Mouse (Mus musculus) midbrain, embryonic 13.5 days (tissue): ENCODE measurements around the gene Krtap1-3. TPM values are rescaled to one million over a fixed set of nuclear protein-coding genes. Genes with fewer than 3 reads are reported as not detected.
"Not testable (repeated sequence)": the region's sequence is repeated elsewhere in the genome, so short reads cannot be mapped to it uniquely, and the experiment has no call there.

Experiments
- ATAC-seq: fragments of 200-750 bp; cut with Nextera tagmentation; 2 replicates; pipeline ENCODE4 v1.8.0; 2017; ENCODE audit warnings: mild to moderate bottlenecking, moderate TSS enrichment, moderate library complexity
- H3K27ac ChIP-seq: fragments of 300-500 bp; sonication (generic); 2 replicates; pipeline ENCODE4 v1.5.1; 2015; ENCODE audit warnings: inconsistent platforms, mild to moderate bottlenecking, moderate library complexity
- H3K27me3 ChIP-seq: fragments of 300-500 bp; sonication (generic); 2 replicates; pipeline ENCODE4 v1.6.1; 2015; ENCODE audit warnings: mild to moderate bottlenecking, inconsistent platforms
- H3K36me3 ChIP-seq: fragments of 300-500 bp; sonication (generic); 2 replicates; pipeline ENCODE4 v1.6.1; 2015; ENCODE audit warnings: mild to moderate bottlenecking, inconsistent platforms
- H3K4me1 ChIP-seq: fragments of 300-500 bp; sonication (generic); replicated peaks from 2 replicates; pipeline ENCODE4 v1.6.1; 2015; ENCODE audit warnings: inconsistent platforms
- H3K4me2 ChIP-seq: fragments of 300-500 bp; sonication (generic); replicated peaks from 2 replicates; pipeline ENCODE4 v1.6.1; 2015; ENCODE audit warnings: moderate library complexity, mild to moderate bottlenecking, inconsistent platforms
- H3K4me3 ChIP-seq: fragments of 300-500 bp; sonication (generic); replicated peaks from 2 replicates; pipeline ENCODE4 v1.5.1; 2015; ENCODE audit warnings: mild to moderate bottlenecking, inconsistent platforms
- H3K9ac ChIP-seq: fragments of 300-500 bp; sonication (generic); replicated peaks from 2 replicates; pipeline ENCODE4 v1.6.1; 2015; ENCODE audit warnings: mild to moderate bottlenecking, inconsistent platforms
- H3K9me3 ChIP-seq: fragments of 300-500 bp; sonication (generic); 2 replicates; pipeline ENCODE4 v1.6.1; 2016; ENCODE audit warnings: mild to moderate bottlenecking, inconsistent platforms
- WGBS: fragments of 180-500 bp; shearing (Covaris S2); methylation state at CpG from one replicate; pipeline ENCODE4 v1.1.7; 2015; 5-methylcytosine and 5-hydroxymethylcytosine counted together
- polyA plus RNA-seq: library from polyadenylated mRNA; unstranded; fragments of >200 nt; fragmentation: Nextera tagmentation; extraction: Ambion mirVana; gene quantifications from 2 replicates; pipeline ENCODE4 v1.2.1, GENCODE M21; 2015

The Krtap1-3 gene
- polyA plus RNA-seq, 1 experiment from 2014 or later: not detected

DNA sequence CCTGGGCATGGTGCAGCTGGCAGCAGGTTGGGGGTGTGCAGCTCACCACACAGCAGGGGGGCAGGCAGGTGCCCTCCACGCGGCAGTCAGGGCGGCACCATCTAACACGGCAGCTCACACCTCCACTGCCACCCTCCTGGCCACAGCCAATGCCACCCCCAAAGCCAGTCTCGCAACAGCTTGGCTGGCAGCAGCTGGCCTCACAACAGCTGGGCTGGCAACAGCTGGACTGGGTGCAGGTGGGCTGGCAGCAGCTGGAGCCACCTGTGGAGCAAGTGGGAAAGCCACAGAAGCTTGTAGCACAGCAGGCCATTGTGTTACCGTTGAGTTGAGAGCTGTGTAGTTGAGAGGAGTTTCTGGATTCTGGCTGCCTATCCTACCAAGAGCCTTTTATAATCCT is 6.6 kb upstream of the Krtap1-3 start, which contains the start of gene Krtap9-3:
Gene Krtap9-3, minus strand, starts transcription at position 364 of the 400 bp plus-strand sequence.
- H3K9me3 ChIP-seq, H3K4me3 ChIP-seq, ATAC-seq, H3K27me3 ChIP-seq, H3K27ac ChIP-seq, H3K4me1 ChIP-seq, H3K36me3 ChIP-seq, H3K9ac ChIP-seq, H3K4me2 ChIP-seq: not testable (repeated sequence)
- 86% methylated on average over 6 of the region's 6 CpGs for whole genome bisulfite sequencing

DNA sequence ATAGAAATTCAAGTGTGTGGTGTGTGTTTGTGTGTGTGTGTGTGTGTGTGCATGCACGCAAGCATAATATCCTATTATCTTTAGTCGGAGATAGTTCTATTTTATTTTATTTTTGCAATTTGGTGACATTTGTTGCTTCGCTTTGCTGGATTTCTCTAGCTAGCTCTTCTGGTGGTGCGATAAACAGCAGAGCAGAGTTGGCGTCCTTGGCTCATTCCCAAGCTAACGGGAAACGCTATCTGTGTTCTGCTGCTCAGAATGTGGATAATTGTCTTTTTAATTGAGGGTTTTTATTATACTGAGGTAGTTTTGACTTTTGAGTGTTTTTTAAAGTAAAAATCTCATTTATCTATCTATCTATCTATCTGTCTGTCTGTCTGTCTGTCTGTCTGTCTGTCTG is 6.0 kb downstream of the Krtap1-3 start:
- H3K4me3 ChIP-seq: no peak overlapping the region
- H3K4me1 ChIP-seq: no peaks in the 10 kb centered on the region
- no peak for ATAC-seq
- H3K4me2 ChIP-seq: no peak overlapping the region
- WGBS: 91% methylated on average over 7 of the region's 7 CpGs
- H3K36me3 ChIP-seq: no peaks in the 10 kb centered on the region
- H3K27me3 ChIP-seq: no peaks in the 10 kb centered on the region
- no peak overlapping the region for H3K27ac ChIP-seq
- H3K9me3 ChIP-seq: no peaks in the 10 kb centered on the region
- H3K9ac ChIP-seq: no peak overlapping the region

DNA sequence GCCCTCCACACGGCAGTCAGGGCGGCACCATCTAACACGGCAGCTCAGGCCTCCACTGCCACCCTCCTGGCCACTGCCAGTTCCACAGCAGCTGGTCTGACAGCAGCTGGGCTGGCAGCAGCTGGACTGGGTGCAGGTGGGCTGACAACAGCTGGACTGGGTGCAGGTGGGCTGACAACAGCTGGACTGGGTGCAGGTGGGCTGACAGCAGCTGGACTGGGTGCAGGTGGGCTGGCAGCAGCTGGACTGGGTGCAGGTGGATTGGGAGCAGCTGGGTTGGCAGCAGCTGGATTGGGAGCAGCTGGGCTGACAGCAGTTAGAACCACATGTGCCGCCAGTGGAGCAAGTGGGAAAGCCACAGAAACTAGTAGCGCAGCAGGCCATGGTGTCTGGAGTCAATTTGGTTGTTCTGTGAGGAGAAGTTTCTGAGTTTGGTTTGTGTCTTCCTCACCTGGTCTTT is 7.9 kb downstream of the Krtap1-3 start, which contains the start of gene Krtap1-4:
Gene Krtap1-4, minus strand, starts transcription at position 410 of the 460 bp plus-strand sequence.
- no peaks in the 10 kb centered on the region for H3K9me3 ChIP-seq
- WGBS: 86% methylated on average over 5 of the region's 5 CpGs
- no peaks in the 10 kb centered on the region for H3K36me3 ChIP-seq
- H3K9ac ChIP-seq: no peak within 1 kb of the TSS
- H3K4me3 ChIP-seq: no peak within 1 kb of the TSS
- no peak within 1 kb of the TSS for H3K4me2 ChIP-seq
- no peak for ATAC-seq
- no peaks in the 10 kb centered on the region for H3K27me3 ChIP-seq
- no peak within 1 kb of the TSS for H3K27ac ChIP-seq
- no peaks in the 10 kb centered on the region for H3K4me1 ChIP-seq

DNA sequence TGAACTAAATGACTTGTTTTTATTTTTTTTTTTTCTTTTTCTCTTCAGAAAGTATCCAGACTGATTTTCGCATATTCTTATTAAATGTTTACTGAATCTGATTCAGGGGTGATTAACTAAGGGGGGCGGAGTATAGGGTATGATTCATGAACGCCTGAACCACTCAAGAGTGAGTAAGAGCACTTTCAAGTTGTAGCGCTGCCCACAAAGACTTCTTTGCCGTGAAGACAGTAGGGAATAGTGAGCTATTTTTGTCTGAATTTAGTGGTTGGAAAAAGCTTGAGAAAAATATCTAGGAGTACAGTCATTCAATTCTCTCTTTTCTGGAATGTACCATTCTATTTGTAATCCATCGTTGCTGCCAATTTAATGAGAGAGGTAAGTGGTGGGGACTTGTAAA is 9.6 kb downstream of the Krtap1-3 start:
- Histone ChIP-seq H3K36me3 (no peaks in the 10 kb centered on the region), H3K9me3 (no peaks in the 10 kb centered on the region), H3K4me1 (no peaks in the 10 kb centered on the region), H3K27ac (no peak overlapping the region), H3K4me2 (no peak overlapping the region), H3K9ac (no peak overlapping the region), H3K27me3 (no peaks in the 10 kb centered on the region), H3K4me3 (no peak overlapping the region)
- ATAC-seq: no peak
- WGBS: 88% methylated on average over 6 of the region's 6 CpGs

DNA sequence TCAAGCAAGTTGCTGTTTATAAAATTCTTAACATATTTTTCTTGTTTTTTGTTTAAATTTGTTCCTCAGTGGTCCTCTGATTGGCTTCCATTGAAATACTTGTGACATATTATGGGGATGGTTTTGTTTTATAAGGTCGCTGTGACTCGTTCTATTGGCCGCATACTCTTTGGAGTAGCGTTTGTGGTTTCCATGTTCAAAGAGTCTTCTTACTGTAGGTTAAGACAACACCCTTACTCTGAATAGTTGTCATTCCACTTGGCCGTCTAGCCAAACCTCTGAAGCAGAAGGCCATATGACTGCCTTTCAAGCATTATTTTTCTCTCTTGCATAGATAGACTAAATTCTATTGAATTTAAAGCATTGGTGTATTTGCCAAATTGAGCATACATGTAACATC is 10.1 kb downstream of the Krtap1-3 start:
- no peak overlapping the region for H3K9ac ChIP-seq
- H3K27me3 ChIP-seq: no peaks in the 10 kb centered on the region
- H3K4me1 ChIP-seq: no peaks in the 10 kb centered on the region
- H3K4me3 ChIP-seq: no peak overlapping the region
- ATAC-seq: no peak
- H3K27ac ChIP-seq: no peak overlapping the region
- H3K36me3 ChIP-seq: no peaks in the 10 kb centered on the region
- H3K9me3 ChIP-seq: no peaks in the 10 kb centered on the region
- WGBS: 98% methylated on average over 5 of the region's 5 CpGs
- H3K4me2 ChIP-seq: no peak overlapping the region

DNA sequence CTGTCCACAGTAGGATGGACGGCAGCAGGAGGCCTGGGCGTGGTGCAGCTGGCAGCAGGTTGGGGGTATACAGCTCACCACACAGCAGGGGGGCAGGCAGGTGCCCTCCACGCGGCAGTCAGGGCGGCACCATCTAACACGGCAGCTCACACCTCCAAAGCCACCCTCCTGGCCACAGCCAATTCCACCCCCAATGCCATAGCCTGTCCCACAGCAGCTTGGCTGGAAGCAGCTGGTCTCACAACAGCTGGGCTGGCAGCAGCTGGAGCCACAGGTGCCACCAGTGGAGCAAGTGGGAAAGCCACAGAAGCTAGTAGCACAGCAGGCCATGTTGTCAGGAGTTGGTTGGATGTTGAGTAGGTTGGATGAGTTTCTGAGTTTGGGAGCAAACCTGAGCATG is 10.5 kb downstream of the Krtap1-3 start, which contains the start of gene Krtap1-5:
Gene Krtap1-5, minus strand, starts transcription at position 381 of the 400 bp plus-strand sequence.
- H3K4me2 ChIP-seq: no peak within 1 kb of the TSS
- H3K27ac ChIP-seq: no peak within 1 kb of the TSS
- no peak within 1 kb of the TSS for H3K4me3 ChIP-seq
- H3K27me3 ChIP-seq: no peaks in the 10 kb centered on the region
- ATAC-seq: no peak
- 89% methylated on average over 6 of the region's 6 CpGs for WGBS
- no peak within 1 kb of the TSS for H3K9ac ChIP-seq
- no peaks in the 10 kb centered on the region for H3K9me3 ChIP-seq
- H3K4me1 ChIP-seq: no peaks in the 10 kb centered on the region
- no peaks in the 10 kb centered on the region for H3K36me3 ChIP-seq

DNA sequence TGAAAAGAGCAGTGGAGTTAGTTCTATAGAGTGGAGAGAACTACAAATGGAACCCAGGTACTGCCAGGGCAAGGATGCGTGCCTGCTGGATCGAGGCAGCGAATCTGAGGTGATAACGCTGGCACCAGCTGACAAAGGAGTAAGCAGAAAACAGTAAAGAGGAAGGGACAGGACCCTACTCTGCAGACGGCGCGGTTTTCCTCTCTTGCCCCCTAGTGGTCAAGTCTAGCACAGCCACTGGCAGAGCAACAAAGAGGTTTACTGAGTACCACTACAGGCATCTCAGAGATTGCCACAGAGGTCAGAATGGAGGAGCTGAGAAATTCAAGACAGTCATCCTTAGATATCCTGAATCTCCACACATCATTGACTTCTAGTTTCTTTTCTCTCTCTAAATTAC is 17.0 kb downstream of the Krtap1-3 start:
- WGBS: 3% methylated on average over 7 of the region's 7 CpGs
- no peak overlapping the region; the same call in 1 of the 2 replicates for H3K4me3 ChIP-seq
- H3K9ac ChIP-seq: peak overlapping the region; percentile 34; the same call in 1 of the 2 replicates
- H3K4me1 ChIP-seq: no peaks in the 10 kb centered on the region
- peak; percentile 81 for ATAC-seq
- H3K27me3 ChIP-seq: no peaks in the 10 kb centered on the region
- H3K36me3 ChIP-seq: no peaks in the 10 kb centered on the region
- no peaks in the 10 kb centered on the region for H3K9me3 ChIP-seq
- no peak overlapping the region for H3K27ac ChIP-seq
- peak overlapping the region; percentile 44 for H3K4me2 ChIP-seq

DNA sequence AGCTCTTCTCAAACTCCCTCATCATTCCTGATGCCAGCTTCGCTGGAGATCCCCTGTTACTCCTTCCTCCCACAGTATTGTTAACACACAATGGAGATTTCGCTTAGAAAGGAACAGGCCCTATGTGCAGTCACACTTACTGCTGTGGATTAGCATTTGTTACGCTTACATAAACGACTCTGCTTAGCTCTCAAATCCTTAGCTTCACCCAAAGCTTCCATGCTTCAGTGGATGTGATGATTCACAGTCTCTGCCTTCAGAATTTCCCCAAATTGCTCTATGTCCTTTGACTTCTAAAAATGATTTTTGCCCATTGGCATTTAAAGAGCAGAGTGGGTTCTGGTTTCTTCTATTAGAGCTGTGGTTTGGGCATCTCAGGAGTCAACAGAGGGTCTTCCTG is 18.0 kb downstream of the Krtap1-3 start:
- Histone ChIP-seq H3K27me3 (no peaks in the 10 kb centered on the region), H3K4me3 (no peak overlapping the region), H3K9ac (no peak overlapping the region), H3K4me1 (no peaks in the 10 kb centered on the region), H3K4me2 (no peak overlapping the region), H3K36me3 (no peaks in the 10 kb centered on the region), H3K27ac (no peak overlapping the region), H3K9me3 (no peaks in the 10 kb centered on the region)
- 2% methylated on average over 4 of the region's 4 CpGs for WGBS
- ATAC-seq: no peak

DNA sequence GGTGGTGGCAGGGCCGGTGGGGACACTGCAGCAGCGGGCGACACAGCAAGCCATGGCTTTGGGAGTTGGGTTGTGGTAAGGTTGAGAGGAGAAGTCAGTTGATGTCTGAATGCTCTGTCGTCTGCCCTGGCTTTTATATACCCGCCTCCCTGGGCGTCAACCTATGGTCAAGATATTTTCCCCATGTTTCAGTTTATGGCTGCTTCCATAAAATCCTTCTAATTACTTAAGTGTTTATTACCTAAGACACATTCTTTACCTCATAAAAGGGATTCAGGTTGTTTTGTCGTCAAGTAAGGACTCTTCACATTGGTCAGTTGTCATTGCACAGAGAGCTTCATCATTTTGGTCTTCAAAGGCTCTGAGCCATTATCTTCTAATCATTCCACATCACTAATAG is 24.6 kb downstream of the Krtap1-3 start, which contains the start of gene Krtap3-1:
Gene Krtap3-1, minus strand, starts transcription at position 101 of the 400 bp plus-strand sequence.
- no peaks in the 10 kb centered on the region for H3K36me3 ChIP-seq
- no peaks in the 10 kb centered on the region for H3K27me3 ChIP-seq
- H3K4me1 ChIP-seq: no peaks in the 10 kb centered on the region
- no peak for ATAC-seq
- H3K27ac ChIP-seq: no peak within 1 kb of the TSS
- no peak within 1 kb of the TSS for H3K4me3 ChIP-seq
- 93% methylated on average over 7 of the region's 7 CpGs for WGBS
- H3K9me3 ChIP-seq: no peaks in the 10 kb centered on the region
- no peak within 1 kb of the TSS for H3K4me2 ChIP-seq
- no peak within 1 kb of the TSS for H3K9ac ChIP-seq

DNA sequence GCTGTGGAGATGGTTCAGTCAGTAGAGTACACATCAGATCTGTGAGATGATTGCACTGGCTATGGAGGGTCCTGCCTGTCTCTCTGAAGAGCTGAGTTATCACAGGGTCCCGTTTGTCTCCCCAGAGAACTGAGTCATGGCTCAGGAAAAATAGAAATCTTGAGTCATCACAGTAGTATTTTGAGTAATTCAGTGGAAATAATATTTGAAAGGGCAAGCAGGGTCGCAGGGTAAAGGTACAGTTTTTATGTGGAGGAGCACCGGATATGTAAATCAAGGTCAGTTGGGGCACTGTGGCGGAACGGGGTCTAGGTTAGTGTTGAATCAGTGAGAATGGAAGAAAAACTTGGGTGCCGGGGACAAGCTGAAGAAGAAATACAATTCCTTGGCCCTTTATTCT is 28.6 kb downstream of the Krtap1-3 start:
- H3K36me3 ChIP-seq: no peaks in the 10 kb centered on the region
- no peak overlapping the region for H3K4me2 ChIP-seq
- no peak overlapping the region for H3K4me3 ChIP-seq
- no peak for ATAC-seq
- 86% methylated on average over 6 of the region's 6 CpGs for WGBS
- no peaks in the 10 kb centered on the region for H3K9me3 ChIP-seq
- no peaks in the 10 kb centered on the region for H3K27me3 ChIP-seq
- no peaks in the 10 kb centered on the region for H3K4me1 ChIP-seq
- no peak overlapping the region for H3K27ac ChIP-seq
- H3K9ac ChIP-seq: no peak overlapping the region

DNA sequence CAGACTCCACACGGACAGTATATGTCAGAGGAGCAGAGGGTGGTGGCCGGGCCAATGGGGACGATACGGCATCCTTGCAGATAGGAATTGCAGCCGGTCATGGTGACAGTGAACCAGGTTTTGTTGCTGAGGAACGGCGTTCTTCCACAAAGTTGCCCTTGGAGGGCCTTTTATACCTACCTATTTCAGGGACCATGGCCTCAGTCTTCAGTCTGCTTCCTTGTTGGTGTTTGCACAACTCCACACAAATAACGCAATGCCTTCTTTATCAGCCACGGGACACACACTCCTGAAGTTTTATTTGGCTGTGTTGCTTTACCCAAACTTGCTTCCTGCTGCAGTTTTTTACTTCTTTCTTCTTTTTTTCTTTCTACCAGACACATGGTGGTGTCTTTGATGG is 31.8 kb downstream of the Krtap1-3 start, which contains the start of gene Gm11939:
Gene Gm11939, minus strand, starts transcription at position 101 of the 400 bp plus-strand sequence.
- Histone ChIP-seq H3K4me3 (no peak within 1 kb of the TSS), H3K9me3 (no peaks in the 10 kb centered on the region), H3K4me2 (no peak within 1 kb of the TSS), H3K4me1 (no peaks in the 10 kb centered on the region), H3K27me3 (no peaks in the 10 kb centered on the region), H3K9ac (no peak within 1 kb of the TSS), H3K36me3 (no peaks in the 10 kb centered on the region), H3K27ac (no peak within 1 kb of the TSS)
- 95% methylated on average over 9 of the region's 9 CpGs for WGBS
- ATAC-seq: no peak

DNA sequence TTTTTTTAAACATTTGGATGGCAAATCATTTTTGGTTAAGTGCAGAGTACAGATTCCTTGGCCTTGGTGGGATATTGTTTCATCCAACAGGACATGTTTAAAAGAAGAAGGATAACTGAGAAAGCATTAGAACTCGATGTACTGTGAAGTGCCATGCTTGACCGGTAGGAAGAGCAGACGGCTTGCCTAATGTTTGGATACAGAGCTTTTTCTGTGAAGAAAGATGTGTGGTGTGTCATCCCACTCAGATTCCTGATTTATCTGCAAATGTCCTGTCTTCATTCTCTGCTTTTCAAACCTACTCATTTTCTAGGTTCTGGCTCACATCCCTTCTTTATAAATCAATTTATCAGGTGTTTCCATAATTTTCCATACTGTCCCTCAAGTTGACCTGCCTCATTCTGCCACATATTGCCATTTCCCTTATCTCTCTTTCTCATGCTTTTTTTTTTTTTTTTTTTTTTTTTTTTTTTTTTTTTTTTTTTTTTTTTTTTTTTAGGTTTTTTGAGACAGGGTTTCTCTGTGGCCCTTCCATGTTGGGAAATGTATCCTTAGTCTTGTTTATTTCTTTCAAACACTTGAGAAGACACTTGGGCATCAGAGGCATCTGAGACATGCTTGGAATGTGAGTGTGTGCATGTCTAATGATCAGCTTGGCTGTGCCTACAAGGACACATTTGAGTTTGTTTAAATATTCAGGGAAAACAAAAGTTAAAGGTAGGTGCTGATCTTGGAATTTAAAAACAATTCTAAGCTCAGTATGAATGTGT is 33.0 kb downstream of the Krtap1-3 start:
- Histone ChIP-seq H3K4me1 (no peaks in the 10 kb centered on the region), H3K9ac (no peak overlapping the region), H3K4me2 (no peak overlapping the region), H3K36me3 (no peaks in the 10 kb centered on the region), H3K27ac (no peak overlapping the region), H3K4me3 (no peak overlapping the region), H3K9me3 (no peaks in the 10 kb centered on the region), H3K27me3 (no peaks in the 10 kb centered on the region)
- 79% methylated on average over 3 of the region's 3 CpGs for WGBS
- no peak for ATAC-seq
